Comparison of ENCODE assay signal across 13 mouse cellular contexts in the genomic region with DNA sequence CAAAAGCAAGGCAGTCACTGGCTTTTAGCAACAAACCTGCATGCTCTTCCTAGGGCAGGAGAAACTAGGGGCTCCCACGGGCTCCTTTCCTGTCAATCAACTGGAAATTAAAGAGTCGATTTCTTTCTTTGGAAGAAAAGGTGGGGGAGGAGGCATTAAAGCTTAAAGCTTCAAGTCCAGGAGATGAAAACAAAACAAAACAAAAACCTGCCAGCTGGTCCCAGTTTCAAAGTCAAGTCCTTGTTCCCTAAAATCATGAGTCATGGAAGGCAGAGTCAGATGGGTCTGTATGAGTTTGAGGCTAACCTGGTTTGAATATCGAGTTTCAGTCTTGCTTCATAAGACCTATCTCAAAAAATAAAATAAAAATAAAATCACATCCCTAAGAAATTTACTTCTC. TPM values are rescaled to one million over a fixed set of nuclear protein-coding genes. Genes with fewer than 3 reads are reported as not detected.
DNase-seq lines count a peak whose midpoint lies in the region; ATAC-seq lines count a peak whose summit lies in the region.
"Had no signal": no experiment of that assay in that cellular context is flagged by ENCODE, and none has a peak within 500 bp of the region (broad histone marks: within the 10 kb centered on the region; RNA-seq: fewer than 3 reads in every experiment).

No protein-coding gene starts in this region.

- peak overlapping the region; percentile 84 for H3K4me2 ChIP-seq in kidney, embryonic 16.5 days (replicated peaks; ENCODE audit: low read depth, low read length)
- H3K4me2 ChIP-seq in hindbrain, embryonic 13.5 days: peak overlapping the region; percentile 78
- peak overlapping the region; percentile 59 for H3K4me2 ChIP-seq in midbrain, embryonic 16.5 days (ENCODE audit: low read length)

- peaks cover 31% of the 10 kb centered on the region for H3K36me3 ChIP-seq in kidney, embryonic 16.5 days (ENCODE audit: insufficient read depth, low read length)
- H3K36me3 ChIP-seq in embryonic facial prominence, embryonic 10.5 days (replicated peaks): peaks cover 58% of the 10 kb centered on the region
- peaks cover 36% of the 10 kb centered on the region for H3K36me3 ChIP-seq in hindbrain, embryonic 13.5 days
- H3K36me3 ChIP-seq in midbrain, embryonic 16.5 days (ENCODE audit: control insufficient read depth, insufficient read depth, low read length): peaks cover 7% of the 10 kb centered on the region; the same call in 1 of the 2 replicates

- WGBS in kidney, embryonic 16.5 days: 41% methylated on average over 3 of the region's 3 CpGs
- 49% methylated on average over 3 of the region's 3 CpGs for WGBS in embryonic facial prominence, embryonic 10.5 days
- 40% methylated on average over 3 of the region's 3 CpGs for WGBS in hindbrain, embryonic 13.5 days
- WGBS in midbrain, embryonic 16.5 days: 35% methylated on average over 3 of the region's 3 CpGs

- ATAC-seq in kidney, embryonic 16.5 days (ENCODE audit: low FRiP score, low TSS enrichment): no peak
- no peak for ATAC-seq in hindbrain, embryonic 13.5 days (ENCODE audit: low FRiP score)
- ATAC-seq in midbrain, embryonic 16.5 days: no peak

- H3K9me3 ChIP-seq in kidney, embryonic 16.5 days (ENCODE audit: low read length): no peaks in the 10 kb centered on the region
- H3K9me3 ChIP-seq in embryonic facial prominence, embryonic 10.5 days: no peaks in the 10 kb centered on the region
- H3K9me3 ChIP-seq in hindbrain, embryonic 13.5 days: no peaks in the 10 kb centered on the region
- no peaks in the 10 kb centered on the region for H3K9me3 ChIP-seq in midbrain, embryonic 16.5 days (replicated peaks; ENCODE audit: control insufficient read depth, low read length, poor library complexity, severe bottlenecking)
- H3K9me3 ChIP-seq: megakaryocyte, embryonic 14.5 days had no signal

- no peaks in the 10 kb centered on the region for H3K27me3 ChIP-seq in kidney, embryonic 16.5 days (ENCODE audit: insufficient read depth, low read length)
- H3K27me3 ChIP-seq in embryonic facial prominence, embryonic 10.5 days (replicated peaks; ENCODE audit: low read depth, poor library complexity, severe bottlenecking): no peaks in the 10 kb centered on the region
- H3K27me3 ChIP-seq in hindbrain, embryonic 13.5 days: no peaks in the 10 kb centered on the region
- no peaks in the 10 kb centered on the region for H3K27me3 ChIP-seq in midbrain, embryonic 16.5 days (ENCODE audit: control insufficient read depth, insufficient read depth, low read depth, low read length)
- H3K27me3 ChIP-seq: megakaryocyte, embryonic 14.5 days had no signal

- peaks cover 20% of the 10 kb centered on the region for H3K4me1 ChIP-seq in kidney, embryonic 16.5 days (ENCODE audit: insufficient read depth, low read length)
- peaks cover 31% of the 10 kb centered on the region for H3K4me1 ChIP-seq in embryonic facial prominence, embryonic 10.5 days
- peaks cover 36% of the 10 kb centered on the region for H3K4me1 ChIP-seq in hindbrain, embryonic 13.5 days (replicated peaks)
- peaks cover 9% of the 10 kb centered on the region for H3K4me1 ChIP-seq in midbrain, embryonic 16.5 days (ENCODE audit: control insufficient read depth, insufficient read depth, low read length)

- DNase-seq in kidney, postnatal 10 days: no peak
- no peak for DNase-seq in embryonic facial prominence, embryonic 10.5 days (ENCODE audit: low spot score)
- no peak for DNase-seq in urinary bladder, postnatal 4 days (ENCODE audit: low spot score in 2 of 2)
- no peak for DNase-seq in gastrocnemius, postnatal 25 days
- no peak for DNase-seq in embryo, embryonic 11 days
- DNase-seq: adrenal gland, postnatal 14 days; heart, postnatal 36 days; right cerebral cortex, adult 18-20 months had no signal

- H3K9ac ChIP-seq in kidney, embryonic 16.5 days (replicated peaks; ENCODE audit: low read length): no peak overlapping the region
- peak overlapping the region; percentile 35; the same call in 1 of the 2 replicates for H3K9ac ChIP-seq in hindbrain, embryonic 13.5 days
- H3K9ac ChIP-seq in midbrain, embryonic 16.5 days (ENCODE audit: low read depth, low read length): no peak overlapping the region

- peak overlapping the region; percentile 85; the same call in 1 of the 2 replicates for H3K4me3 ChIP-seq in kidney, embryonic 16.5 days (ENCODE audit: low read length)
- peak overlapping the region; percentile 88 for H3K4me3 ChIP-seq in embryonic facial prominence, embryonic 10.5 days
- peak overlapping the region; percentile 74; the same call in 1 of the 2 replicates for H3K4me3 ChIP-seq in hindbrain, embryonic 13.5 days
- no peak overlapping the region for H3K4me3 ChIP-seq in midbrain, embryonic 16.5 days (ENCODE audit: low read depth, low read length)

- H3K27ac ChIP-seq in kidney, embryonic 16.5 days (ENCODE audit: low read length): peak overlapping the region; percentile 17; the same call in 1 of the 2 replicates
- no peak overlapping the region for H3K27ac ChIP-seq in embryonic facial prominence, embryonic 10.5 days (replicated peaks)
- H3K27ac ChIP-seq in hindbrain, embryonic 13.5 days: no peak overlapping the region
- H3K27ac ChIP-seq in midbrain, embryonic 16.5 days (ENCODE audit: low read length): no peak overlapping the region

RNA-seq across cellular contexts. Expression of a gene that starts 1.5 kb away (rescaled TPM):
- polyA plus RNA-seq in kidney, embryonic 16.5 days (2015; fragmentation: Nextera tagmentation; extraction: Ambion mirVana): 24.1 and 28.4 TPM in 2 replicates
- 22.2 and 23.4 TPM in 2 replicates for polyA plus RNA-seq in embryonic facial prominence, embryonic 10.5 days (2016; fragmentation: Nextera tagmentation; extraction: Ambion mirVana)
- polyA plus RNA-seq in hindbrain, embryonic 13.5 days (2015; fragmentation: Nextera tagmentation; extraction: Ambion mirVana): 19.9 and 20.1 TPM in 2 replicates
- polyA plus RNA-seq in midbrain, embryonic 16.5 days (2015; fragmentation: Nextera tagmentation; extraction: Ambion mirVana): 16.1 and 16.6 TPM in 2 replicates
- 1 to 10 TPM; 5.7 to 5.9 TPM for total RNA-seq in gastrocnemius, postnatal 25 days (2021)

RNA-seq across cellular contexts. Expression of a gene that starts 8.6 kb away (rescaled TPM):
- 121 and 131 TPM in 2 replicates for polyA plus RNA-seq in kidney, embryonic 16.5 days (2015; fragmentation: Nextera tagmentation; extraction: Ambion mirVana)
- polyA plus RNA-seq in embryonic facial prominence, embryonic 10.5 days (2016; fragmentation: Nextera tagmentation; extraction: Ambion mirVana): 191 and 193 TPM in 2 replicates
- polyA plus RNA-seq in hindbrain, embryonic 13.5 days (2015; fragmentation: Nextera tagmentation; extraction: Ambion mirVana): 115 and 117 TPM in 2 replicates
- 77.0 and 84.1 TPM in 2 replicates for polyA plus RNA-seq in midbrain, embryonic 16.5 days (2015; fragmentation: Nextera tagmentation; extraction: Ambion mirVana)
- 1 to 10 TPM; 6.0 to 7.4 TPM for total RNA-seq in gastrocnemius, postnatal 25 days (2021)

RNA-seq across cellular contexts. Expression of a gene that starts 8.6 kb away (rescaled TPM):
- 31.3 and 38.3 TPM in 2 replicates for polyA plus RNA-seq in kidney, embryonic 16.5 days (2015; fragmentation: Nextera tagmentation; extraction: Ambion mirVana)
- 63.0 and 68.7 TPM in 2 replicates for polyA plus RNA-seq in embryonic facial prominence, embryonic 10.5 days (2016; fragmentation: Nextera tagmentation; extraction: Ambion mirVana)
- 8.7 and 9.6 TPM in 2 replicates for polyA plus RNA-seq in hindbrain, embryonic 13.5 days (2015; fragmentation: Nextera tagmentation; extraction: Ambion mirVana)
- 4.8 and 5.4 TPM in 2 replicates for polyA plus RNA-seq in midbrain, embryonic 16.5 days (2015; fragmentation: Nextera tagmentation; extraction: Ambion mirVana)
- total RNA-seq in gastrocnemius, postnatal 25 days (2021): 1 to 10 TPM; 1.2 to 1.6 TPM

RNA-seq across cellular contexts. Expression of a gene that starts 21.1 kb away (rescaled TPM):
- 0.21 and 0.35 TPM in 2 replicates for polyA plus RNA-seq in kidney, embryonic 16.5 days (2015; fragmentation: Nextera tagmentation; extraction: Ambion mirVana)
- 0.18 and 0.55 TPM in 2 replicates for polyA plus RNA-seq in embryonic facial prominence, embryonic 10.5 days (2016; fragmentation: Nextera tagmentation; extraction: Ambion mirVana)
- polyA plus RNA-seq in hindbrain, embryonic 13.5 days (2015; fragmentation: Nextera tagmentation; extraction: Ambion mirVana): 0.47 and 0.70 TPM in 2 replicates
- polyA plus RNA-seq in midbrain, embryonic 16.5 days (2015; fragmentation: Nextera tagmentation; extraction: Ambion mirVana): 0.70 and 0.83 TPM in 2 replicates
- total RNA-seq in gastrocnemius, postnatal 25 days (2021): not detected
- total RNA-seq: adrenal gland, postnatal 14 days; ES-E14; heart, postnatal 36 days had no signal

RNA-seq across cellular contexts. Expression of a gene that starts 21.2 kb away (rescaled TPM):
- polyA plus RNA-seq in kidney, embryonic 16.5 days (2015; fragmentation: Nextera tagmentation; extraction: Ambion mirVana): not detected in 2 replicates
- polyA plus RNA-seq in embryonic facial prominence, embryonic 10.5 days (2016; fragmentation: Nextera tagmentation; extraction: Ambion mirVana): not detected in 2 replicates
- not detected in 2 replicates for polyA plus RNA-seq in hindbrain, embryonic 13.5 days (2015; fragmentation: Nextera tagmentation; extraction: Ambion mirVana)
- not detected in 2 replicates for polyA plus RNA-seq in midbrain, embryonic 16.5 days (2015; fragmentation: Nextera tagmentation; extraction: Ambion mirVana)
- not detected for total RNA-seq in gastrocnemius, postnatal 25 days (2021)
- total RNA-seq: adrenal gland, postnatal 14 days; ES-E14; heart, postnatal 36 days had no signal
